Mouse (Mus musculus) granulocyte monocyte progenitor cell, adult 5-6 weeks (primary cell): ENCODE results near the gene Sh2d7. TPM values are rescaled to one million over a fixed set of nuclear protein-coding genes. Genes with fewer than 3 reads are reported as not detected.
A peak's percentile ranks its signal among the peaks of the same experiment; 100 is the strongest.

Source experiments
- ATAC-seq: replicated peaks from 2 replicates; pipeline ENCODE4 v1.8.0; 2016; ENCODE audit warnings: mild to moderate bottlenecking, moderate TSS enrichment, inconsistent platforms; ENCODE audit not compliant: poor library complexity, severe bottlenecking
- total RNA-seq, 2 experiments: library from RNA; stranded (forward) in 1 of 2; stranded (reverse) in 1 of 2; fragments of 200-712, 200-1000 nt in 1 of 2; fragments of >200 nt in 1 of 2; fragmentation: Nextera tagmentation in 1 of 2; gene quantifications; 2 replicates each; pipeline ENCODE4 v1.2.3; 2014 to 2017

Sh2d7 gene
- total RNA-seq (2014; fragmentation: Nextera tagmentation) (not detected in 2 replicates), total RNA-seq (2017) (not detected in 2 replicates)

DNA sequence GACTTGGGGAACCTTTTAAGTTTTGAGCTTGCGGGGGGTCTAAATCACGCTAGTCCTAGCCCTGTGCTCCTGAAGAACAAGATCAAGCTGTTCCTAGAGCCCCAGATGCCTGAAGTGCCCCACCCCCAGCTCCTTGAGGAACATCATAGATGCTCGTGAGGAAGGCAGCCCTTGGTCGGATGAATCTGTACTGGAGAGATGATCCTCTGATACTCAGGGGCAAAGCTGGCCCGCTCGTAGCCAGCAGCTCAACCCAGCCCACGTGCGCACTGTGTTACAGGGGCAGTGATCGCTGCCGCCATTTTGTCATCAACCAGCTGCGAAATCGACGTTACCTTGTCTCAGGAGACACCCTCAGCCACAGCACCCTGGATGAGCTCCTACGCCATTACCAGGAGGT lies at the start of gene Sh2d7:
TSS of gene Sh2d7 (plus strand) at position 301 of the 400 bp plus-strand sequence.
- ATAC-seq, result no peak

DNA sequence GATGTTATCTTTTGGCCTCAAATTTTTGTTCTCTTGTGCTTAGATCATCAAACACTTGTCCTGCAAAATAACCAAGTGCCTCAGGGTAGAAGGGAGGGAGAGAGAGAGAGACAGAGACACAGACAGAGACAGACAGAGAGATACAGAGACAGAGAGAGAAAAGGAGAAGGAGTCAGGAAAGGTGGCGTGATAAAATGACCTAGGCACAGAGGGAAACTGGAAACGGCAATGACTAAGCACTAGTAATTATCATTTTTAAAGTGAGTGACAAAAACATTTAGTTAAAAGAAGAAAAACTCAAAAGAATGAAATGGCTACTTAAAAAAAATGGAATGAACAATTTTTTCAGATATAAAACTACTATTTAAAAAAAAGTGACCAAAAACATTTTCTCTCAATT lies 49.2 kb upstream of the Sh2d7 start:
- no peak for ATAC-seq

DNA sequence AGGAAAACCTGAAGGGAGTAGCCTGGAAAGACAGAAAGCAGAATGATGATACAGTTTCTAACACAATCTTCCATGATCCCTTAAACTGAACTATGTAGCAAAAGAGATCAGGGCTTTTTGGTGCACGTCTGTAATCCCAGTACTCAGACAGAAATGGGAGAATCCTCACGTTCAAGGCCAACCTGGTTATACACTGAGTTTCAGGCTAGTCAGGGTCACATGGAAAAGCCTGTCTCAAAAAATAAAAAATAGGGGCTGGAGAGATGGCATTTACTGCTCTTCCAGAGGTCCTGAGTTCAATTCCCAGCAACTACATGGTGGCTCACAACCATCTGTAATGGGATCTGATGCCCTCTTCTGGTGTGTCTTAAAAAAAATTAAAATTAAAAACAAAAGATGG lies 48.4 kb upstream of the Sh2d7 start:
- ATAC-seq, result no peak

- no peak for ATAC-seq
Observed at GRCm38 (mm10) chr9:54499291-54499690, 39.5 kb upstream of the Sh2d7 start.

GRCm38 (mm10) chr9:54499791-54500190 lies 39.0 kb upstream of the Sh2d7 start:
- no peak for ATAC-seq

DNA sequence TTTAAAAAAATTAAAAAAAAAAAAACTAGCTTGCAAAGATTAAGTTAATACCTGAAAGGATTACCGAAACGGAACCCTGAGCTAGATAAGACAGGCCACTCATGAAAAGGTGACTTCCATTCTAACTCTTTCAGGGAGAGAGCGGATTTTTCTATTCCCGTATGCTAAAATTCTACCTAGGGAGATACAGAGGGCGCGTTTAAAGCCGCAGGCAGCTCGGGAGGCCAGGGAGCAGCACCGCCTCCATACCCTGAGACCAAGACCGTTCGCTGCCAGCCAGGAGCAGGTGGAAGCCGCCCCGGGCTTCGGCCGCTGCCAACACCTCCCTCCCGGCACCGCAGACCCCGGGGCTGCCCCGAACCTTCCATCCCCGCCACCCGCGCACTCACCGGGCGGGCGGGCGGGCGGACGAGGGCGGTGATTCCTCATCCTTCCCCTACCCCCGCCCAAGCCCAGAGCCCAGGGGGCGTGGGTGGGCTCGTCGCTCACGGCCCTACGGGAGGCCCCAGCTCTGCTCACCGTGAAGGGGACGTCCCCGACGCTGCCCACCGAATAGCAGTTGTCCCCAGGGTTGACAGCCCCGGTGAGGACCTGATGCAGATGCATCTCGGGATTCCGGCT lies 37.8 kb upstream of the Sh2d7 start:
- peak; percentile 25 for ATAC-seq

GRCm38 (mm10) chr9:54501453-54502110 lies 37.2 kb upstream of the Sh2d7 start, which contains the start of gene Dmxl2:
Gene Dmxl2 (minus strand): TSS chr9:54501626.
- peak; percentile 88 for ATAC-seq

DNA sequence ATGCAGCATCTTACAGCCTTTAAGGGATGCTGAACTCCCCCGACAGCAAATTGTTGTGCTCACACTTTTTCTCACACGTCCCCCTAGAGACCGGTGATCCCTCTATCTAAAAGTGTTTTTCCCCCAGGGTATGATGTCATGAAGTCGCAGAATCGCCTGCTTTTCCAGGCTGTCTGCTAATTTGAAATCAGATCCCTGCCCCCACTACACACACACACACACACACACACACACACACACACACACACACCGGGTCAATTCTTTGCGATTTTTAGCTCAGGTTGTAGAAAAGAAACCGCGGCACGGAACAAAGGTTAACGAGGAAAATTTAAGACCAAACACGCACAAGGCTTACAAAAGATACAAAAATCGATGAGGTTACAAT lies 36.7 kb upstream of the Sh2d7 start:
- peak; percentile 14; the same call in 1 of the 2 replicates for ATAC-seq

GRCm38 (mm10) chr9:54502873-54503272 lies 35.9 kb upstream of the Sh2d7 start:
- ATAC-seq, result no peak

DNA sequence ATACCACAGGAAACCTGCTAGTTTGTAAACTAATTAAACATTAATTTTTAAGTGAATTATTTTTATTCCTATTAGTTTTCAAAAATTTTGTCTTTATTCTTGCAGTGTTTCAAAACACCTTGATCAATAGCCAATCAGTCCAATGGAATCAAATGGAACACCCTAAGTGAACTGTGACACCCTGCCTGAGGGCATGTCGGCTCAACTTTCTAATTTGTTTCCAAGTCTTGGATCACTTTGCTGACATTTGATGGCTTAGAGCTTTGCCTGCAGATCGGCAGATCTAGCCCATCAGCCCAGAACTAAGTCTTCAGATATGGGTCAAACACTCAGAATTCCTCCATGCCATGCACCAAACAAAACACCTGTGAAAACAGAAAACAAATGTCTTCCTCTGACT lies 22.8 kb upstream of the Sh2d7 start:
- ATAC-seq, result no peak

DNA sequence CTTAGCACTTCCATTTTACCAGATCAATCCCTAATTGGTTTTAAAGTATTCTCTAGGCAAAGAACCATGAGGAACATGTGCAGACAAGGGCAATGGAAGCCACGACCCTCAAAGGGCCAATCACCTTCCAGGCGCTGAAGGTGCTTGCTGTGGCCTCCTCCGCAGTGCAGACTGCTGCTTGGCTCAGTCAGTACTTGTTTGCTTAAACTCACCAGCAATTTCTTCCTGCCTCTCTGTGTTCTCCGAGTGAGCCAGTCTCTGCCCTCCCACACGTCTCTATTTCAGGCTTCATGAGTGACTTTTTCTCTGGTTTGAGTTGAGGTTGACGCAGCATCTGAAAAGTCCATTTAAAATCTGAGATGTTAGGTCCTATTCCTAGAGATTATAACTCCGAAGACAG lies 19.9 kb upstream of the Sh2d7 start:
- no peak for ATAC-seq

DNA sequence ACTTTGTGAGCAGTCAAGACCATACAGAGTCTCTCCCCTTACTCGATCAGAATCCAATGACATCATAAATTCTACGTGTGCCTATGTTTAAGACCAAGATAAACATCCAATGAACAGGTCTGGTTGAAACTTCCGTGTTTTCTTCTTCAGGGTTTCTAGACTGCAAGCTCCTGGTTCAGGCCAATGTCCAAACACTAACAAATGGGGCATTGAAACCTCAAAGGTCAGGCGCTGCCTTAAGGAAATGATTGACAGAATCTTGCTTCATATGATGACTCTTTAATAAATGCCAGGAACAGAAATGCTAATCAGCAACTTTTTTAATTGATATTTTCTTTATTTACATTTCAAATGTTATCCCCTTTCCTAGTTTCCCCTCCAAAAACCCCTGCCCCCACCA lies 18.5 kb upstream of the Sh2d7 start:
- no peak for ATAC-seq

- ATAC-seq, result no peak
Observed at GRCm38 (mm10) chr9:54527694-54528093, 11.1 kb upstream of the Sh2d7 start.

DNA sequence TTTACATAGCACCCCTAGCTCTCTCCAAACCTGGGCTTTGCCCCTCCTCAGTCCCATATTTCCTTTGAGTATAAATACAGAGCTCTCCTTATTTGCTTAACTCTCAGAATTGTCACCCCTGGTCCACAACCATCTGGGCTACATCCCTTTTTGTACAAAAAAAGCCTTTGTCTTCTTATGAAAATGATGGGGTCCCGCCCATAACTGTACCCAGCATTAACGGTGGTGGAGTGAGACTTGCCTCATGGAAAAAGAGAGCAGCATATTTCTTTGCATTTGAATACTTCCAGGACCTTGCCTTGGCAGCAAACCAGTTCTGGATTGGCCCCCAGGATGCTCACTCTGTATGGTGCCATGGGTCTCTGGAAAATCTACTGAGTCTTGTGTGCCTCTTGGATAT lies 8.8 kb upstream of the Sh2d7 start:
- no peak for ATAC-seq

DNA sequence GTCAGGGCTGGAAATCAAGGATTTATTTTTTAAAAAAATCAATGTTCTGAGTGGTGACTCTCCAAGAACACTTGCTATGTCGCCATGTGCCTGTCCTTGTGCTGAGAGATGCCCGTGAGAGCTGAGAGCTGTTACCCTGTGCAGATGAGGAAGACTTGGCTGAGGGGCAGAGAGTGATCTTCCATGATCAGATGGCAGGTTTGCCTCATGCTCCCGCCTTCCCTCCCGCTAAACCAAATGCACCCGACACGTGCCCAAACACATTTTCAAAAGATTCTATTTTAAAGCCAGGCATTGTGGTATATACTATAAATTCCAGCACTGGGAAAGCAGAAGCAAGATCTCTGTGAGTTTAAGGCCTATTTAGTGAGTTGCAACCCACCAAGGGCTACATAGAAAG lies 7.9 kb upstream of the Sh2d7 start:
- no peak for ATAC-seq

GRCm38 (mm10) chr9:54531421-54531820 lies 7.4 kb upstream of the Sh2d7 start:
- no peak for ATAC-seq

- ATAC-seq, result no peak
Observed at GRCm38 (mm10) chr9:54532926-54533325, 5.9 kb upstream of the Sh2d7 start.

DNA sequence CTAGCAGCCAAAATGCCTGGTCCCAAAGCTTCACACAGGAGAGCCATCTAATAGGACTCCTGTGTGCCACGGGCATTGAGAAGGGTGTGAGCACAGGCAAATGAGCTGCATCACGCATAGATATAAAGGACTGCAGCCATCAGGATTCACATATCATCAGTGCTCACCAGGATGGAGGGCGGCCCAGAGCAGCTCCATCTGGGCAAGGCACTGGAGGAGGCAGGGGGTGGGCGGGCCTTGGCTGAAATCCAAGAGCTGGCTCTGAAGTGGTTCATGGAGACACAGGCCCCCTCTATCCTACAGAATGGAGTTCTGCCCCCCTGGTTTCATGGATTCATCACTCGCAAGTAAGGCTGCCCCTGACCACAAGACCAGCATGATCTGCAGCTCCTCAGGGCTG lies 4.8 kb upstream of the Sh2d7 start:
- no peak for ATAC-seq

- no peak for ATAC-seq
Observed at GRCm38 (mm10) chr9:54536236-54536635, 2.5 kb upstream of the Sh2d7 start.

DNA sequence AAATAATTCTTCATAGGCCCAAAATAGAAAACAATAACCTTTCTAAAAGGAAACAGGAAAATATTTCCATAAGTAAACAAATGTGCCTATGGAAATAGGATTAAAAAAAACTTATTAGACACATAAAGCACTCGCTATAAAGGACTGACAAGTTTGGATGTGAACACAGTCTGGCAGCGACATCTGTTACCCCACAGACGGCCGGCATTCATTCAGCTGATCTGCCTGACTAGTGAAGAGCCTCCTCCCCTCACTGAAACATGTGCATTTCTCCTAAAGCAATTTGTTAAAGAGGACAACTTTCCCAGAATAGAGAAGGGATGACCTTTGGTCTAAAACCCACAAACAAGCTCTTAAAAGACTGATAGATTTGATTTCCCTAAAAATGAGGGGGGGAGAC lies 1.8 kb upstream of the Sh2d7 start:
- ATAC-seq, result no peak

- 0 out of 2 replicates have a peak, but pooled peaks have one; percentile 12 for ATAC-seq
Observed at GRCm38 (mm10) chr9:54537480-54537879, 1.3 kb upstream of the Sh2d7 start.

- ATAC-seq, result no peak
Observed at GRCm38 (mm10) chr9:54538244-54538643, 540 bp upstream of the Sh2d7 start.
